Mouse (Mus musculus) lung, postnatal 36 days (tissue): ENCODE measurements around the gene Mat2a.
A peak's percentile ranks its signal among the peaks of the same experiment; 100 is the strongest.

Source experiments
- DNase-seq: peaks from one replicate; pipeline ENCODE4 v3.0.0; 2022; ENCODE audit warnings: mixed read lengths

The Mat2a gene

DNA sequence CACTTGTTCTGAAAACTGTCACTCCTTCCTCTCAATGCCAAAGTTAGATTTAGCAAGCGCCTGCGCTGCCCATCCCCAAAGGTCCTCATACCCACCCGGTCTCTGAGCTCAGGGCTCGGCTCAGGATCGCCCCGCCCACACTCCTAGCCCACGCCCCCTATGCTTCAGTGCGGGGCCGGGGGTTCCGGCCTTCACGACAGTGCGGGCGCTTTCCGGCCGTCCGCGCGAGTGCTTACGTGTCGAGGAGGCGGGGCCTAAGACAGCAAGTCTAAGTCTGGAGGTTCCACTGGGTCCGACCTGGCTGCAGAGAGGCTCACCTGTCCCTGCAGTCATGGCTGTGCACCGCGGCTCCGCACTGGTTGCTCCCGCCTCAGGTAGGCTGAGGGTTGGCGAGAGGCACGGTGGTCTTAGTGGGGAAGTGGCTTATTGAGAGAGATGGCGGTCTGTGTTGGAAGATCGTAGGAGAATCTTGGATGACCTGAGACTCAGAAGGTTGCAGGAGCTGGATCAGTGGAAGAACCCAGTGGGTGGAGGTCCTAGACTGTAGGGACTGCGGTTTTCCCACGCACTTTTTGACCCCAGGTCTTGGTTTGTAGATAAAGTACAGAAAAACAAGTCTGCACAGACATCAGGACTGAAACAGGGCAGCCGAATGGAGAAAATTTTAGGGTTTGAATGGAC, 25.1 kb downstream of the Mat2a start, which contains the start of gene Ggcx:
TSS of gene Ggcx (plus strand) at position 233 of the 681 bp plus-strand sequence.
- peak; percentile 98 for DNase-seq

DNA sequence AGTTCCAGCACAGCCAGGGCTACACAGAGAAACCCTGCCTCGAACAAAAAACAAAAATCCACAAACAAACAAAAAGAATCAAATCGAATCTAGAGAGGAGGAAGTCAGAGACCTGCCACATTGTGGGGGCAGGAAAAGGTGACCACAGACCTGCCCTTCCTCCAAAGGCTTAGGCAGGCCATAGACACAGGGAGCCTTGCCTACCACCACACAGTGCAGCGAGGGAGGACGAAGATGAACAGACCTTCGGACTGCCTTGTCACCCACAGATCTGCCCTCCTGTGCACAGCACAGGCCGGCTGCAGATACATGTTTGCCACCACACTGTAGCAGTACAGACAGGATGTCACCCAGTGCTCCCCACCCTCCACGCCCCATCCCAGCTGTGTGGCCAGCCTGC, 28.8 kb downstream of the Mat2a start:
- no peak for DNase-seq

DNA sequence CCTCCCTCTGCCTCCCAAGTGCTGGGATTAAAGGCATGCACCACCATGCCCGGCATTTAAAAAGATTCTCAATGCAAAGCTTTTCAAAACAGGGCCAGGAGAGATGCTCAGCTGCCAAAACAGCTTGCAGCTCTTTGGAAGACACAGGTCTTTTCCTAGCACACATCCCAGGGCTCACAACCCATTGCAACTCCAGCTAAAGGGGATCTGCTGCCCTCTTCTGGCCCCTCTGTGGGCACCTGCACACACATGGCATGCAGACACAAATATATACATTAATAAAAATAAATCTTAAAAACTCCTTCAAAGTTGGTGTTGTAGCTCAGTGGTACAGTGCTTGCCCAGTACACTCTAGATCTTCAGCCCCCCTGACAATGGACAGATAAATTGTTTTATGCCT, 29.4 kb downstream of the Mat2a start:
- DNase-seq = no peak

DNA sequence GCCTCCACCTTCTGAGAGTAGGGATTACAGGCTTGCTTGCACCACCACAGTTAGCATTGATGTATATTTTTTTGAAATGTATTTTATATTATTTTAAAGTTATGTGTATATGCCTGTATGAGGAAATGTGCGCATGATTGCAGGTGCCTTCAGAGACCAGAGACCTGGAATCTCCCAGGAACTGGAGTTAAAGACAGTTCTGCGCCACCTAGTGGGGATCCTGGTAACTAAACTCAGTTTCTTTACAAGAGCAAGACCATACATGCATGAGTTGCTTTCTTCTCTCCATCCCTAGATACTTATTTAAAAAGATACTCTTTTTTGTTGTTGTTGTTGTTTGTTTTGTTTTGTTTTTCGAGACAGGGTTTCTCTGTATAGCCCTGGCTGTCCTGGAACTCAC, 29.8 kb downstream of the Mat2a start:
- peak; percentile 91 for DNase-seq

DNA sequence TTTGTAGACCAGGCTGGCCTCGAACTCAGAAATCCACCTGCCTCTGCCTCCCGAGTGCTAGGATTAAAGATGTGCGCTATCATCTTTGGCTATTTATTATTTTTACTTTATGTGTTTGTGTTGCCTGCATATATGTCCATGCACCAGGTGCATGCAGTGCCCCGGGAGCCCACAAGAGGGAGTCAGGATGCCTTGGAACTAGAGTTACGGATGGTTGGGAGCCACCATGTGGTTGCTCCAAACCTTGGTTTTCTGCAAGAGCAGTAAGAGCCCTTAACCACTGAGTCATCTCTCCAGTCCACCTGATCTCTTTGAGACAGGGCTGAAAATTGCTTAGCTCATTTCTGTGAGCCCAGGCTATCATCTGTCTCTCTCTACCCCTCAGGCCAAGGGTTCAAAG, 32.2 kb downstream of the Mat2a start:
- peak; percentile 96 for DNase-seq

DNA sequence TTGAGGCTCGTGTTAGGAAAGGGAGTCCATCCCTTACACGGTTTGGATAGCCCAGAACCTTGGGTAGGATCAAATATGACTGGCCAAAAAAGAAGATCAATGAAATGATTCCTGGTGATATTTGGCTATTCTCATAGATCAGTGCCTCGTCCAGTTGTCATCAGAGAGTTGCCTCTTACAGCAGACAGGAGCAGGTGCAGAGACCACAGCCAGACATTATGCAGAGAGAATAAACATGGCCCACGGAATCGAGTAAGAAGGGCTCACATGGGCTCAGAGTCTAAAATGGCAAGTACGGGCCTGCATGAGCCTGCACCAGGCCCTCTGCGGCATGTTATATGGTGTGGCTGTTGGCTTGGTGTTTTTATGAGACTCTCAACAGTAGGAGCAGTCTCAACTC, 34.0 kb downstream of the Mat2a start:
- DNase-seq = no peak

DNA sequence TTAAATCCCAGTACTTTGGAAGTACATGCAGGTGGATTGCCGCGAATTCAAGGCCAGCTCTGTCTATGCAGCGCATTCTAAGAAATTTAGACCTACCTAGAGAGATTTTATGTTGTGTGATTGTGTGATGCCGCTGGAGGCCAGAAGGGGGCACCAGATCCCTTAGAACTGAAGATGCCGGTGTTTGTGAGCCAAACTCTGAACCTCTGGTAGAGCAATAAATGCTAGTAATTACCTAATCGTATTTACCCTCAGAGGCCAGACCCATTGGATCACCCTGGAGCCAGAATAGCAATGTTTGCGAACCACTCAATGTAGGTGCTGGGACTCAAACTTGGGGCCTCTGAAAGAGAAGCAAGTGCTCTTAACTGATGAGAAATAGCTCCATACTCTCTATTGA, 37.5 kb downstream of the Mat2a start:
- peak; percentile 95 for DNase-seq

DNA sequence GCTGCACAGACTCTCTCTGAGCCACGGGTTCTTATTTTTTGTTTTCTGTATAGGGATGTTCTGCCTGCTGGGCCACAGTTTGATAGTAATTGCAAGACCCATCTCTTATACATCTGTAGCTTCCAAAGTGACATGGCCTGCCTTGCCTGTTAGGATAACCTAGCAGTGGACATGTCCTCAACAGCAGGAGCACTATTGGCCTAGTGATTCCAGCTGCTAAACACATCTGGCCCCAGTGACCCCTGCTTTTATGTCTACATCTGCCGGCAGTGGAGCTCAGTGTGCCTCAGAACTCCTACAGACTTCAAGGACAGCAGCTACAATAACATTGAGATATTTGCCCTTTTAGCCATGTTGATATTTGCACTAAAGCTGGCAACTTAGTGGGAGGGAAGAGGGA, 39.4 kb downstream of the Mat2a start:
- no peak for DNase-seq

DNA sequence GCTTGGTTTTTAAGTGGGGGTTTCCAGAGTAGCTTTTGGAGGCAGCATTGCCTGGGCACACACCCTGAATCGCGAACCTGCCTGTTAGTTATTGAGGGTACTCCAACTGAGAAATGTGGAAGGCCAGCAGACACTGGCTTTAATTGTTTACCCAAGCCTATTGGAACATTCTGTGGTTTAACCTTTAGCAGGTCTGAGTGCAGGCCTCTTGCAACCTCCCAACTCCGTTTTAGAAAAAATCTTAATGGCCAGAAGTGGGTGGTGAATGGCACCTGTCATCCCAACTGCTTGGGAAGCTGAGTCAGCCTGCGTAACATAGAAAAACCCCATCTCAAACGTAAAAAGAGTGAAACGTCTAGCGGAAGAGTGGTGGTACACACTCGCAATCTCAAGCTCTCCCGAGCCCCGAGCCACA, 42.5 kb downstream of the Mat2a start:
- DNase-seq = peak; percentile 80

DNA sequence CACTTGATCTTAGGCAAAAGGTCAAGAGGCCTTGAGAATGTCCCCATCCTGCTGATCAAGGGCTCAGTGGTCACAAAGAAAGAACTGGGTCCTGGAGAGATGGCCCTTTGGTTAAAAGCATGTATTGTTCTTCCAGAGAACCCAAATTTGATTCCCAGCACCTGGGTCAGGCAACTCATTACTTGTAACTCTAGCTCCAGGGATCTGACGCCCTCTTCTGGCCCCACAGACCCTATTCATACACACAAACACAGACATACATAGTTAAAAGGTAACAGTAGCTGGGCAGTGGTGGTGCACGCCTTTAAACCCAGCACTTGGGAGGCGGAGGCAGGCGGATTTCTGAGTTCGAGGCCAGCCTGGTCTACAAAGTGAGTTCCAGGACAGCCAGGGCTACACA, 47.0 kb downstream of the Mat2a start:
- no peak for DNase-seq

DNA sequence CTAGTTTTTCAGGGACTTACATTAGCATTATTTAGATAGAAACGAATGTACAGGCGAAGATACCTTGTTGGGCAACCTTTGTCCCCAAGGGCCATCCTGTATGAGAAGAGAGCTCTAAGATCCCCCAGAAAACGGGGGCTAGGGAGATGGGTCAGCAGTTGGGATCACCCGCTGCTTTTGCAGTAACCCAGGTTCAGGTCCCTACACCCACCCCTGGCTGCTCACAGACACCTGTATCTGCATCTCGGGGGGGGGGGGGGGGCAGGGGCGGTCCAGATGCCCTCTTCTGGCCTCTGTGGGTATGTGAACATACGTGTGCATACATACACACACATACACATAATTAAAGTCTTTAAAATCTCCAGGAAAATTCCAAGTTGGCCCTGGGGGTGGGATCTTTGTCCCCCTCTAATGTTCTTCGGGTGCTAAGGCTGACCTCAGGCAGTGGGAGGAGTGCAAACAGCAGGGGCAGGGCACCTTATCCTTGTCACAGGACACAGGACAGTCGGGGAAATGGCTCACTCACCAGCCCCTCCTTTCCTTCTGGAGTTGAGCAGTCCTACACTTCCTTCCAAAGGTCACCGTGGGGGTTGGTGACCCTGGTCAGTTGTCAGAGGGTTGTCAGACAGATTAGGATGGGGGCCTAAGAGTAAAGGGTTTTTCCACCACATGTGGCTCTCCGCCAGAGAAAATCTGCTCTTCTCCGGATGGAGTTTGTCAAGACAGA, 48.4 kb downstream of the Mat2a start:
- peak; percentile 87 for DNase-seq

DNA sequence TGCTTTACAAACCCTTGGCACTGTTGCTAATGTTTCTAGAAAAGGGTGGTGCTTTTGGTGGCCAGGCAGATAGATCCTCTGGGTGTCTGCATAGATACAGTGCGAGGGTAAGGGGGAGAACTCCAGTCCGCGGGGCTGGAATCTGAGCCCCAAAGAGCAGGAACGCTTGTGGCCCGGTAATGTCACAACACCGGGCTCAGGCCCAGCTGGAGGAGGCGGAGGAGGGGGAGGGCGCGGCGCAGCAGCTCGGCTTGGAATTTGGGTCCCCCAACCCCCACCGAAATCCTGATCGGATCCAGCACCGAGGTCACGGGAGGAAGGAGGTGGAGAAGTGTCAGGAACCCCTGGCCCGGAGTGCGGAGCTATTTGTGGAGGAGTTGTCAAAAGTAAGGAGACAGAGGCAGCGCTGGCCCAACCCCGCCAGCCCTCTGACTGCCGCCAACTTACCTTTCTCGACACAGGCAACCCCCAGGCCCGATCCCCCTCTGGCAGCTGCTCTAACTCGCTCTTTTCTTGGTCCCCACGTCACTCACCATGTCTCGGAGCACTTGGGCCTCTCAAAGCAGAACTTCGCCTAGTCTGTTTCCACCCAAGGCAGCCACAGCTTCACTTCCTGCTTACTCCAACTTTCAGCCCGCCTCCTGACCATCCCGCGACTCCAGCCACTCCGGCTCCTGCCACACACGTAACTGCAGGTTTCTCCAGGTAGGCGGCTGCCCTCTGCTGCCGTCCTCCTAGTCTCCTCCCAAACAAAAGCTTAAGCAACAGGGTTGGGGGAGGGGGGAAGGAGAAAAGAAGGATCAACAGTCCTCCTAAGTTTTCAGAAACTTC, 49.2 kb downstream of the Mat2a start, which contains the start of gene Vamp8:
TSS of gene Vamp8 (minus strand) at position 763 of the 831 bp plus-strand sequence.
- DNase-seq = peak; percentile 93

DNA sequence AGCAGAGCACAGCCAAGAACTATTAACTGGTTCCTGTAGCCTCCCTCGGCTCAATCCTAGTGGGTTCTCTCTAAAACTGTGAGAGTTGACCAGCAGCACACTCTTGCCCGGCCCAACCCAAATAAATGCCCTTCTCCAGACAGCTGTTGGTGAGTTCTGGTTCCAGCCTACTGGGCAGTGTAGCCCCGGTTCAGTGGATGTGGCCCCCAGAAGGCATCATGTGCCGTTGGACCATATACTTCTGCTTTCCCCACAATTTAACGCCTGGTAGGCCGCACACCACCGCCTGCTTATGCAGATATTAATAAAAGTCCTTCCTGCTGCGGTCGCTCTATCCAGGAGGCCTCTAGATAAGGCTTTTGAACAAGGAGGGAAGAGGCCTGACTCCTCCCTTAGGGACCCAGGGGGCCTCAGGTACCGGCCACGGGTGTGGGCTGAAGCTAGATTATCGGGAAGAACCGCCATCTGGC, 49.9 kb downstream of the Mat2a start:
- DNase-seq = peak; percentile 52

DNA sequence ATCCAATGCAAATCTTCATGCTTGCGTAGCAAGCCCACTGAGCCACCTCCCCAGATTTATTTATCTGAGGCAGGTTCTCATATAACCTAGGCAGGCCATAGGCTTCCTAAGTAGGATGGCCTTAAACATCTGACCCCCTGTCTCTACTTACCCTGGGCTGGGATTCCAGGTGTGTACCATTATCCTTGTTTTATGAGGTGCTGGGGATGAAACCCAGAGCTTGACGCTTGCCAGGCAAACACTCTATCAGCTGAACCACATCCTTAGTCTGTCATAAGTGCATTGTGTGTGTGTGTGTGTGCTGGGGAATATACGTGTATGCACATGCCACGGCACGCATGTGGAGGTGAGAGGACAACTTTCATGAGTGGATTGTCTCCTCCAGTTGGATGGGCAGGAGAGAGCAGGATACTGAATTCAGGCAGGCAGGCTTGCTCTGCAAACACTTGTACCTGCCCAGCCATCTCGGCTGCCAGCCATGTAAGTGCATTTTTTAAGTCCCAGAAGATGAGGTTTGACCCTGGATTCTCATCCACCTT, 50.5 kb downstream of the Mat2a start:
- DNase-seq = no peak

DNA sequence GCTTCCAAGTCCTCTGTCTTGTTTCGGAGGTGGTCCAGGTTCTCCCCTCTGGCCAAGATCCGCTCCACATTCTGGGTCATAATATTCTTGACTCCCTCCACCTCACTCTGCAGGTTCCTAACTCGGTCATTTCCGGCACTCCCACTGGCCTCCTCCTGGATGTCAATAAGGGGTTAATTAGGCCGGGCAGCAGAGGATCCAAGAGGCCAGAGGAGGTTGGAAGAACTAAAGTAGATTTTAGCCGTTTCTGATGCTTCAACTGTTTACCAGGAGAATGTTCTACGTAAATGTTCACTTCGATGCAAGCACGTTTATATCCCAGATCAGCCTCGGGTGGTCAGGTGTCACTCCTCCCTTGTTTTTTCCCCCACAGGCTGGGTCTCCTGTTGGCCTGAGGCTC, 51.1 kb downstream of the Mat2a start:
- DNase-seq = no peak

DNA sequence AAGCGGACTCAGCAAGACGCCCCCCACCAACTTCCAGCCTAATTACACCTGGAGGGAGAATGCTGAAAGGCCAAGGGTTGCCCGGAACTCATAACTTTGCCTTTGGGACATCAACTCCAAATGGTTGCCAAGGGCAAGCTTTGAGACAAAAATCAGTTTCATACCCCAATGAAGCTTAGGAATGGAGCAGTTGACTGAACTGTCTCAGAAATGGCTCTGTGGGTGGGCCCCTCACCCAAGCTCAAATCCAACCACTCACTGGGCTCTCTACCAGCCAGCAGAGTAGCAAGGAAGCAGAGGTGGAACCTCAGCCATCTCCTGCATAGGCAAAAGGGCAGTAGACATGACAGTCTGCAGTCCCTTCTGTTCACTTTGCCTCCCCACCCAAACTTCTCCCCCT, 51.5 kb downstream of the Mat2a start:
- no peak for DNase-seq

DNA sequence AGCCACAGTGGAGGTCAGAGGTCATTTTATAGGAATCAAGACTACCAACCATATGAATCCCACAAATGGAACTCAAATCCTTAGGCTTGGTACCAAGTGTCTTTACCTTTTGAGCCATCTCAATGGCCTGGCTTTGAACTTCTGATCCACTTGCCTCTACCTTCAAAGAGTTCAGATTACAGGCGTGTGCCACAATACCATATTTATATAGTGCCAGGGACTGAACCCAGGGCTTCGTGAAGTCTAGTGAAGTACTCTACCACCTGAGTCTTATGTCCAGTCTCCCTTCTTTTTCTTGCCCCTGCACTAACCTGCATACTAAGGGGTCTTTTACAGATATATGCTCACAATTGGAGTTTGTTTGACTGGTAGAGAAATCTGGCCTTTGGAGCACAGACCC, 52.8 kb downstream of the Mat2a start:
- DNase-seq = no peak

DNA sequence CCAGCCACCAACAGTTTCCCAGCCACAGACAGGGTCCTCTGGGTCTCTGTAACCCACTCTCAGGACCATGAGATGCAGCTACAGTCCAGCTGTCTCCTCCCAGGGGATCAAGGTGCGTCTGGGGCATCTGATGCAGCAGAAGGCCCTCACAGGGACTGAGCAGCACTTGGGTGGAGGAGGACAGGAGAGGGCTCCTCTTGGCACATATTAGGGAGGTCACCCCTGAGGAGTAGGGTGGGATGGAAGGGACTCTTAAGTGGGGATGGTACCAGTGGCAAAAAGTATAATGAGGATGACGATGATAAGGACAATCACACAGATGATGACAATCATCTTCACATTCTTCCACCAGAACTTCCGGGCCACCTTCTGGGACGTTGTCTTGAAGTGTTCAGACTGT, 54.1 kb downstream of the Mat2a start:
- DNase-seq = no peak

DNA sequence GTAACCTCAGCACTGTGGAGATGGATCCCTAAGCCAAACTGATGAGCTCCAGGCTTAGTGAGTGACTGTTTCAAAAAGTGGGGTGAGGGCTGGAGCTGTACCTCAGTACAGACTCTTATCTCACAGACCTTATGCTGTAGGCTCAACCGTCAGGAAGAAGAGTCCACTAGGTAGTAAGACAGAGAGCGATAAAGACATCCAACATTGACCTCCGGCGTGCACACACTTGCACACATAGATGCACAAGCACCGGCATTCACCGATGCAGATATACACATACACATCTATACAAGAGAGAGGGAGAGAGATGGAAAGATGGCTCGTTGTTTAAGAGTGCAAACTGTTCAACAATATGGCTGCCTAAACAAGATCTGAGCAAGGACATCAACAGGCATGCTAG, 55.4 kb downstream of the Mat2a start:
- DNase-seq = no peak

DNA sequence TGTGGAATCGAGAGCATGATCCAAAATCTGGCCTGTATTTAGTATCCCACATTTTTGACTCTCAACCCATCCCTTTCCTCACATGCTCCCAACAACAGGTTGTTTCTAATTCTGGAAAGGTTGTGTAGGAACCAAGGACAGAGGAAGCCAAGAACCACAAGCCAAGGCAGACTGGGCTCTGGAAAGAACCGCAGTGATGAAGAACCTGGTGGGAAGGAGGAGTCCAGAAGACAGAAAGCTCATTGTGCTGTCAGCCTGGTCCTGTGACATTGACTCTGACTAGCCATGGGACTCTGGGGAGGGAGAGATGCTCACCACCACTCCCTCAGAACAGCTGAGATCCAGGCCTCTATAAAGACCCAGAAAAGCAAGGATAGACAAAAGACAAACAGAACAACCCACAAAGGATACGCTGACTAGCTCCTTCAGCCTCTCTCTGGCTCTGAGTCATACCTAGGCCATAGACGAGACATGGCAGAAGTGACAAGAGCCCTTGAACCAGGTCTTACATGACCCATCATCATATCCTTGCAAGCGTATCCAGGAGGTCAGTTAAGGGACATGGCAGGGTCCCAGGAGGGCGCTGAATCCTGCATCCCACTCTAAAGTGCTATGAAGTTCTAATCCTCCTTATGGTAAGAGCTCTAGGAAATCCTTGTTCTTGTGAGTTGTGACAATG, 56.1 kb downstream of the Mat2a start:
- no peak for DNase-seq
